Mouse (Mus musculus): Measurements from ENCODE around the gene Ear14. TPM values are rescaled to one million over a fixed set of nuclear protein-coding genes. Genes with fewer than 3 reads are reported as not detected.

Gene Ear14
- total and polyA plus RNA-seq, 2 experiments from 2014 or later = not detected

GRCm38 (mm10) chr14:51253569-51253968 is 50.4 kb downstream of the Ear14 start:
- Histone ChIP-seq H3K27me3 (ENCODE audit: insufficient read depth, low read length) (no peaks in the 10 kb centered on the region), H3K4me1 (ENCODE audit: insufficient read depth) (no peaks in the 10 kb centered on the region), H3K9me3 (ENCODE audit: low read length) (no peaks in the 10 kb centered on the region), H3K9ac (no peak overlapping the region), H3K4me3 (ENCODE audit: low read depth, low read length) (no peak overlapping the region), H3K27ac (ENCODE audit: low read depth, low read length) (no peak overlapping the region), H3K36me3 (ENCODE audit: insufficient read depth) (no peaks in the 10 kb centered on the region), H3K4me2 (ENCODE audit: low read depth) (no peak overlapping the region)
- no peak for DNase-seq
- TF ChIP-seq CTCF (IDR thresholded peaks at IDR 0.05; ENCODE audit: low read depth) = no peak
- no peak for ATAC-seq
- WGBS = 81% methylated on average over 1 of the region's 1 CpGs

Other genes starting within 250 kb of the Ear14 start
- gene Pnp2, start 247.4 kb upstream of the Ear14 start, total RNA-seq (2014; rRNA removed) = 1.00 and 1.7 TPM in 2 replicates
- gene Pnp2, start 247.4 kb upstream of the Ear14 start, polyA plus RNA-seq (2015; fragmentation: Nextera tagmentation; extraction: Ambion mirVana) = 0.78 and 1.6 TPM in 2 replicates
- not detected in 2 replicates for gene Rnase10, start 195.6 kb upstream of the Ear14 start, total RNA-seq (2014; rRNA removed)
- gene Rnase10, start 195.6 kb upstream of the Ear14 start, polyA plus RNA-seq (2015; fragmentation: Nextera tagmentation; extraction: Ambion mirVana) = not detected in 2 replicates
- gene Rnase9, start 161.5 kb upstream of the Ear14 start, total RNA-seq (2014; rRNA removed) = not detected in 2 replicates
- gene Rnase9, start 161.5 kb upstream of the Ear14 start, polyA plus RNA-seq (2015; fragmentation: Nextera tagmentation; extraction: Ambion mirVana) = not detected in 2 replicates
- not detected in 2 replicates for gene Rnase11, start 153.2 kb upstream of the Ear14 start, total RNA-seq (2014; rRNA removed)
- not detected in 2 replicates for gene Rnase11, start 153.2 kb upstream of the Ear14 start, polyA plus RNA-seq (2015; fragmentation: Nextera tagmentation; extraction: Ambion mirVana)
- not detected in 2 replicates for gene Rnase12, start 145.7 kb upstream of the Ear14 start, total RNA-seq (2014; rRNA removed)
- 0.38 TPM in 1 of 2 replicates, not detected in the other for gene Rnase12, start 145.7 kb upstream of the Ear14 start, polyA plus RNA-seq (2015; fragmentation: Nextera tagmentation; extraction: Ambion mirVana)
- not detected in 2 replicates for gene Olfr750, start 129.0 kb upstream of the Ear14 start, total RNA-seq (2014; rRNA removed)
- gene Olfr750, start 129.0 kb upstream of the Ear14 start, polyA plus RNA-seq (2015; fragmentation: Nextera tagmentation; extraction: Ambion mirVana) = 0.08 TPM in 1 of 2 replicates, not detected in the other
- 23.2 and 27.7 TPM in 2 replicates for gene Rnase4, start 112.3 kb upstream of the Ear14 start, total RNA-seq (2014; rRNA removed)
- gene Rnase4, start 112.3 kb upstream of the Ear14 start, polyA plus RNA-seq (2015; fragmentation: Nextera tagmentation; extraction: Ambion mirVana) = 15.8 and 16.3 TPM in 2 replicates
- 0.62 and 4.9 TPM in 2 replicates for gene Ang, start 112.2 kb upstream of the Ear14 start, total RNA-seq (2014; rRNA removed)
- gene Ang, start 112.2 kb upstream of the Ear14 start, polyA plus RNA-seq (2015; fragmentation: Nextera tagmentation; extraction: Ambion mirVana) = 2.8 and 4.0 TPM in 2 replicates
- gene Eddm3b, start 89.0 kb upstream of the Ear14 start, total RNA-seq (2014; rRNA removed) = 0.15 TPM in 1 of 2 replicates, not detected in the other
- 0.22 TPM in 1 of 2 replicates, not detected in the other for gene Eddm3b, start 89.0 kb upstream of the Ear14 start, polyA plus RNA-seq (2015; fragmentation: Nextera tagmentation; extraction: Ambion mirVana)
- 0.77 and 2.7 TPM in 2 replicates for gene Rnase6, start 79.5 kb upstream of the Ear14 start, total RNA-seq (2014; rRNA removed)
- gene Rnase6, start 79.5 kb upstream of the Ear14 start, polyA plus RNA-seq (2015; fragmentation: Nextera tagmentation; extraction: Ambion mirVana) = 1.3 and 1.4 TPM in 2 replicates
- not detected in 2 replicates for gene Rnase1, start 56.6 kb upstream of the Ear14 start, total RNA-seq (2014; rRNA removed)
- gene Rnase1, start 56.6 kb upstream of the Ear14 start, polyA plus RNA-seq (2015; fragmentation: Nextera tagmentation; extraction: Ambion mirVana) = 0.21 TPM in 1 of 2 replicates, not detected in the other
- not detected in 2 replicates for gene Rnase2b, start 41.1 kb upstream of the Ear14 start, total RNA-seq (2014; rRNA removed)
- gene Rnase2b, start 41.1 kb upstream of the Ear14 start, polyA plus RNA-seq (2015; fragmentation: Nextera tagmentation; extraction: Ambion mirVana) = not detected in 2 replicates
- gene Ang2, start 4.2 kb upstream of the Ear14 start, total RNA-seq (2014; rRNA removed) = not detected in 2 replicates
- not detected in 2 replicates for gene Ang2, start 4.2 kb upstream of the Ear14 start, polyA plus RNA-seq (2015; fragmentation: Nextera tagmentation; extraction: Ambion mirVana)
- not detected in 2 replicates for gene Rnase2a, start 52.7 kb downstream of the Ear14 start, total RNA-seq (2014; rRNA removed)
- gene Rnase2a, start 52.7 kb downstream of the Ear14 start, polyA plus RNA-seq (2015; fragmentation: Nextera tagmentation; extraction: Ambion mirVana) = not detected in 2 replicates
- gene Gm7247, start 158.4 kb downstream of the Ear14 start, total RNA-seq (2014; rRNA removed) = not detected in 2 replicates
- not detected in 2 replicates for gene Gm7247, start 158.4 kb downstream of the Ear14 start, polyA plus RNA-seq (2015; fragmentation: Nextera tagmentation; extraction: Ambion mirVana)
- not detected in 2 replicates for gene Vmn2r88, start 207.4 kb downstream of the Ear14 start, total RNA-seq (2014; rRNA removed)
- not detected in 2 replicates for gene Vmn2r88, start 207.4 kb downstream of the Ear14 start, polyA plus RNA-seq (2015; fragmentation: Nextera tagmentation; extraction: Ambion mirVana)
- not detected in 2 replicates for gene Vmn2r89, start 248.5 kb downstream of the Ear14 start, total RNA-seq (2014; rRNA removed)
- not detected in 2 replicates for gene Vmn2r89, start 248.5 kb downstream of the Ear14 start, polyA plus RNA-seq (2015; fragmentation: Nextera tagmentation; extraction: Ambion mirVana)

Measured in forebrain, postnatal 0 days (tissue).